8 mouse cellular contexts compared by ENCODE assay signal in genomic region chr17:84367663-84368062, GRCm38 (mm10).
DNase-seq lines count a peak whose midpoint lies in the region; ATAC-seq and TF ChIP-seq lines count a peak whose summit lies in the region.

No protein-coding gene starts in this region.

- no peak overlapping the region for H3K9ac ChIP-seq in liver, postnatal 0 days (replicated peaks)
- no peak overlapping the region for H3K9ac ChIP-seq in limb, embryonic 14.5 days (ENCODE audit: low read depth, low read length, severe bottlenecking)

- 0 out of 2 replicates have a peak overlapping the region, but pooled peaks have one; percentile 39 for H3K27ac ChIP-seq in liver, postnatal 0 days (ENCODE audit: low read depth)
- H3K27ac ChIP-seq in limb, embryonic 14.5 days (replicated peaks; ENCODE audit: low read depth, low read length) = no peak overlapping the region; the same call in 1 of the 2 replicates

- H3K4me3 ChIP-seq in liver, postnatal 0 days (ENCODE audit: low read depth, low read length) = no peak overlapping the region
- no peak overlapping the region for H3K4me3 ChIP-seq in limb, embryonic 14.5 days (replicated peaks; ENCODE audit: low read length)

- peaks cover 2% of the 10 kb centered on the region; the same call in 1 of the 2 replicates for H3K36me3 ChIP-seq in liver, postnatal 0 days (replicated peaks; ENCODE audit: insufficient read depth, low read length)
- H3K36me3 ChIP-seq in limb, embryonic 14.5 days (ENCODE audit: control insufficient read depth, insufficient read depth, low read length) = 0 out of 2 replicates have a peak, but pooled peaks cover 2% of the 10 kb centered on the region

- H3K9me3 ChIP-seq in liver, postnatal 0 days (ENCODE audit: low read length) = no peaks in the 10 kb centered on the region
- H3K9me3 ChIP-seq in limb, embryonic 14.5 days (ENCODE audit: control insufficient read depth, low read length) = no peaks in the 10 kb centered on the region

- peak; percentile 31; the same call in 1 of the 2 replicates for ATAC-seq in liver, postnatal 0 days
- ATAC-seq in limb, embryonic 14.5 days (ENCODE audit: low FRiP score, low read depth) = no peak

- TF ChIP-seq EP300 in liver, postnatal 0 days (IDR thresholded peaks at IDR 0.05; ENCODE audit: low read depth) = 0 out of 2 replicates have a peak, but pooled peaks have one; percentile 5

- TF ChIP-seq CTCF in liver, postnatal 0 days (IDR thresholded peaks at IDR 0.05; ENCODE audit: low read depth) = peak; percentile 38

- WGBS in liver, postnatal 0 days (ENCODE audit: insufficient replicate concordance) = 83% methylated on average over 3 of the region's 3 CpGs
- WGBS in limb, embryonic 14.5 days = 33% methylated on average over 3 of the region's 3 CpGs

- H3K27me3 ChIP-seq in liver, postnatal 0 days (ENCODE audit: insufficient read depth, low read length) = no peaks in the 10 kb centered on the region
- no peaks in the 10 kb centered on the region for H3K27me3 ChIP-seq in limb, embryonic 14.5 days (ENCODE audit: control insufficient read depth, insufficient read depth, low read length)

- peaks cover 10% of the 10 kb centered on the region for H3K4me1 ChIP-seq in liver, postnatal 0 days (ENCODE audit: insufficient read depth)
- peaks cover 74% of the 10 kb centered on the region for H3K4me1 ChIP-seq in limb, embryonic 14.5 days (ENCODE audit: control insufficient read depth, insufficient read depth, low read length)

- intact Hi-C loops in left cerebral cortex, postnatal 10 days (cut with DNase I) = no loop called here

- no peak for DNase-seq in liver, postnatal 0 days
- no peak for DNase-seq in liver
- DNase-seq in cerebellum, adult 8-10 months = peak; percentile 67
- peak; percentile 65 for DNase-seq in heart, adult 8-10 months (ENCODE audit: low spot score)
- DNase-seq in limb, embryonic 14.5 days (ENCODE audit: low spot score) = peak; percentile 32
- DNase-seq in thymus, postnatal 36 days = no peak
- DNase-seq in left cerebral cortex, postnatal 10 days (ENCODE audit: extremely low spot score in 1 of 2, low spot score in 2 of 2) = no peak
- no peak for DNase-seq in spleen, postnatal 14 days (ENCODE audit: low spot score in 2 of 2)

- H3K4me2 ChIP-seq in liver, postnatal 0 days (ENCODE audit: low read depth, low read length) = no peak overlapping the region
- H3K4me2 ChIP-seq in limb, embryonic 14.5 days (replicated peaks; ENCODE audit: low read depth, low read length, severe bottlenecking) = no peak overlapping the region

- TF ChIP-seq POLR2A in limb, embryonic 14.5 days (IDR thresholded peaks at IDR 0.05; ENCODE audit: borderline replicate concordance, extremely low read depth, insufficient read depth, insufficient read length) = no peak

Comparison
In these comparisons a context has a peak if more than half of its experiments do, and no peak if none do; other contexts are left out.
1. DNase-seq: peak in cerebellum, adult 8-10 months (single experiment), heart, adult 8-10 months (single experiment) and limb, embryonic 14.5 days (single experiment); none in liver, postnatal 0 days (single experiment), liver (single experiment), thymus, postnatal 36 days (0 of 2), left cerebral cortex, postnatal 10 days (0 of 2) and spleen, postnatal 14 days (0 of 2).